Mouse (Mus musculus) heart, adult 2 months (tissue): Measurements from ENCODE around the gene Ctnna2. TPM values are rescaled to one million over a fixed set of nuclear protein-coding genes. Genes with fewer than 3 reads are reported as not detected.

Experiments
- DNase-seq, 2 experiments: peaks; one replicate each; pipeline ENCODE4 v3.0.0; 2021
- H3K27ac ChIP-seq: fragments of 200-600 bp; 2 replicates; pipeline ENCODE4 v1.8.1; 2022
- H3K27me3 ChIP-seq: fragments of 200-500 bp; 2 replicates; pipeline ENCODE4 v1.6.1; 2012; ENCODE audit warnings: mild to moderate bottlenecking, low read length, inconsistent platforms, mixed read lengths; ENCODE audit not compliant: control insufficient read depth, insufficient read depth
- H3K36me3 ChIP-seq: fragments of 200-500 bp; 2 replicates; pipeline ENCODE4 v1.6.1; 2012; ENCODE audit warnings: low read length, inconsistent platforms; ENCODE audit not compliant: control insufficient read depth, insufficient read depth
- H3K4me1 ChIP-seq: fragments of 200-500 bp; 2 replicates; pipeline ENCODE4 v1.6.1; 2011; ENCODE audit warnings: low read length; ENCODE audit not compliant: control insufficient read depth, insufficient read depth
- H3K4me3 ChIP-seq: fragments of 200-600 bp; 2 replicates; pipeline ENCODE4 v1.8.1; 2022
- H3K79me2 ChIP-seq: fragments of 200-500 bp; replicated peaks from 2 replicates; pipeline ENCODE4 v1.6.1; 2012; ENCODE audit warnings: mild to moderate bottlenecking, inconsistent platforms, low read length, moderate library complexity, mixed read lengths; ENCODE audit not compliant: control insufficient read depth, insufficient read depth
- H3K9ac ChIP-seq: fragments of 200-500 bp; 2 replicates; pipeline ENCODE4 v1.6.1; 2012; ENCODE audit warnings: low read depth, mild to moderate bottlenecking, control low read depth, inconsistent platforms, low read length, mixed read lengths
- CTCF ChIP-seq: fragments of 200-600 bp; IDR thresholded peaks from 2 replicates; pipeline ENCODE4 v1.8.1; 2022; ENCODE audit warnings: antibody characterized with exemption, mild to moderate bottlenecking, moderate library complexity
- EP300 ChIP-seq: fragments of 200-500 bp; IDR thresholded peaks from 2 replicates; pipeline ENCODE4 v1.6.1; 2011; ENCODE audit warnings: low read depth, low read length, control low read depth; ENCODE audit not compliant: insufficient read depth
- POLR2A ChIP-seq: fragments of 200-500 bp; IDR thresholded peaks from 2 replicates; pipeline ENCODE4 v1.6.1; 2011; ENCODE audit warnings: mild to moderate bottlenecking, low read depth, low read length, control low read depth; ENCODE audit not compliant: insufficient read depth
- WGBS: fragments of 180-500 bp; shearing (Covaris S2); methylation state at CpG from one replicate; pipeline ENCODE4 v1.1.7; 2018; 5-methylcytosine and 5-hydroxymethylcytosine counted together
- intact Hi-C: fragments of 180-260 bp; cut with DNase I; formaldehyde crosslinking; loops from one replicate; pipeline ENCODE4 v1.15.1; 2025
- polyA plus RNA-seq: library from polyadenylated mRNA; depleted of rRNA; stranded (reverse); fragments of >200 nt; gene quantifications from 2 replicates; pipeline ENCODE4 v1.2.3, GENCODE M21; 2012
- total RNA-seq, 2 experiments: library from RNA; stranded (reverse); gene quantifications; 2 replicates each; pipeline ENCODE4 v1.2.3; 2021

The Ctnna2 gene
- total and polyA plus RNA-seq, 3 experiments = 0.06 TPM; not detected in 2

DNA sequence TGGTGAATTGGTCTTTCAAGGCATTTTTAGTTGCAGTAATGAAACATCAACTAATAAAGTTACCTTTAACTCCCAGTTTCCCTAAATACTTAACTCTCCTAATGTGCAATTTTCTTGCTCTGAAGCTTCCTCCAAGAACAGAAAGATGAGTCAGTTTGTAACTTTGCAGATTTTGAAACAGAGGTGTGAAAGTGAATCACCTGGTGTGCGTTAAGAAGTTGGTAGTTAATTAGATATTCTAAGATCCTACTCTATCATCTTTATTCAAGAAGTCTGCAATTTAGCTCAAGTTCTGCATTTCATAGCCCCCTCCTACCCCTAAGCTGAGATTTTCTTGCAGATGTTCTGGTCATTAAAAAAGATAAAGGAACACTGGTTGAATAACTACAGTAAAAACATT is 1082.3 kb downstream of the Ctnna2 start:
- 65% methylated on average over 1 of the region's 1 CpGs for WGBS
- no peak for TF ChIP-seq CTCF
- no peak for TF ChIP-seq EP300
- no peak for TF ChIP-seq POLR2A
- no peak for DNase-seq
- intact Hi-C loops = no loop called here
- Histone ChIP-seq H3K9ac (no peak overlapping the region), H3K27ac (no peak overlapping the region), H3K4me1 (no peaks in the 10 kb centered on the region), H3K79me2 (no peaks in the 10 kb centered on the region), H3K4me3 (no peak overlapping the region), H3K27me3 (no peaks in the 10 kb centered on the region), H3K36me3 (no peaks in the 10 kb centered on the region)
